Mouse (Mus musculus) gastrocnemius, adult 18-20 months (tissue): ENCODE results near the gene Tlr9. TPM values are rescaled to one million over a fixed set of nuclear protein-coding genes. Genes with fewer than 3 reads are reported as not detected.
A peak's percentile ranks its signal among the peaks of the same experiment; 100 is the strongest.

Source experiments
- DNase-seq: peaks from one replicate; pipeline ENCODE4 v3.0.0; 2021; ENCODE audit warnings: low spot score
- microRNA-seq: library from miRNA; unstranded; fragments of <30 nt; microRNA quantifications from one replicate; pipeline ENCODE4 v1.2.0, GENCODE M21; 2021
- total RNA-seq, 2 experiments: library from RNA; stranded (reverse); gene quantifications; 2 replicates each; pipeline ENCODE4 v1.2.3; 2021

Tlr9 gene
- total RNA-seq, 2 experiments from 2014 or later, result 0.11 TPM; not detected in 1

- DNase-seq, result no peak
Observed at GRCm38 (mm10) chr9:106266936-106267657, 44.7 kb downstream of the Tlr9 start.

DNA sequence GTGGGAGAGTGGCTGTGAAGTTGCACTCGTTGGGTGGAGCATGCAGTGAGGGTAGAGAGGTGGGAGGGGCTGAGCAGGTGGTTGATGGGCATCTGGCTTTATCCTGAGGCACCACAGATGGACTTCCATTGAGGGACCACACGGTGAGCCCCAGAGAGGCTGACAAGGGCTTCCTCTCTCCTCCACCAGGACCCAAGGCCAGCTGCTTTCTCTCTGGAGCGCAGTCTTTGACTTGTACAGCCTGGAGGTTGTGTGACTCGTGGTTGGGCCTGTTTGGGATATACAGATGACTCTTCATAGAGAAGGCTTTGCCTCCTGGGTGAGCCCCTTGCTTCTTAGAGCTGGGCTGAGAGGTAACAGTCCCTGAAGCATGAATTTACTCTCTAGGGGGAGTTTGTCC is 46.0 kb downstream of the Tlr9 start:
- no peak for DNase-seq

- no peak for DNase-seq
Observed at GRCm38 (mm10) chr9:106269076-106269788, 46.8 kb downstream of the Tlr9 start.

DNA sequence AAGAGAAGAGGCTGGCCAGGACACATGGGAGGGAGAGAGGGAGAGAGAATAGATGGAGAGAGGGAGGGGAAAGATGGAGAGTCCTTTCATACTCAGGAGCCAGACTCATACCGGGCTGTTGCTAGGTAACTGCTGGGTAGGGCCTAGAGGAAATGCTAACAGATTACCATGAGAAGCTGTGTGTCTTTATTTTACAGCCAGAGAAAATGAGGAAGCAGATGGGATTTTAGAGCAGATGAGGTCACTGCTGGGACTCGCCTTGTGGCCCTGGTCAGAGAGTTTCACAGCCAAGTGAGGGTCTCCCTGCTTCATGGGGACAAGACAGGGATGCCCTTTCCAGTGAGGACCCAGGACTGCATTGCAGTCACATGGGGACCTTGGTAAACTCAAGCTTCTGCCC is 47.5 kb downstream of the Tlr9 start:
- DNase-seq, result no peak

- DNase-seq, result no peak
Observed at GRCm38 (mm10) chr9:106270656-106271055, 48.3 kb downstream of the Tlr9 start.

DNA sequence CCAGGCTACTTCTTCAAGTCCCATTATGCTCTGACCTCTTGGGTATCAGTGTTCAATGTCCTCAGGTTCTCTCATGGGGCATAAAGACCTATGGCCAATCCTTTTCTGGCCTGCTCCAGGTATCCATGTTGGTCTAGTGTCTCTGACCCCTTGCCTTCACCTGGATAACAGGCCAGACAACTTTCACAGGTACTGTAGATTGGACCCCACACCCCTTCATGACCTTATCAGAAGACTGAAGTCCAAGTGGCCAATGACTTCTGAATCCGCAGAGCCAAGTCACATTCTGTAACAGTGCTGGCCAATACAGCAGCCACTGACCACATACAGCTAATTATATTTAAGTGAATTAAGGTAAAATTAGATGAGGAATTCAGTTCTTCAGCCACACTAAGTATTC is 49.9 kb downstream of the Tlr9 start:
- DNase-seq, result no peak

DNA sequence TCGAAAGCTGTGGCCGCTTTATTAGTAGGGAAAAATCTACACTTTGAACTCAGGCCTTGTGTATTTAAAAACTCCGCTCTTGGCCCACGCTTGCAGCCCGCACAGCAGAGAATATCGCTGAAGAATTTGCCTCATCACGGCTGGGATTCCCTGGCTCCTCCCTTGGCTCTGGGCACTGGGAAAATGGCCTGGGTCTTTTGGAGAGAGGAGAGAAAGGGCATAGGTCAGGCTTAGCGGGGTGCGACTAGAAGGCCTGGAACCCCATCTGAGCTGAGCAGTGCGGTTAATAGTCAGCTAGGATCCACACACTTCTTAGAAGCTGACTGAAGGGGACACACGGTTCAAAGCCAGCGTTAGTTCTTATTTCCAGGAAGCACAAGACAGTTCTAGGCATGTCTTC is 50.9 kb downstream of the Tlr9 start:
- no peak for DNase-seq

GRCm38 (mm10) chr9:106273791-106274190 is 51.4 kb downstream of the Tlr9 start:
- DNase-seq, result no peak

DNA sequence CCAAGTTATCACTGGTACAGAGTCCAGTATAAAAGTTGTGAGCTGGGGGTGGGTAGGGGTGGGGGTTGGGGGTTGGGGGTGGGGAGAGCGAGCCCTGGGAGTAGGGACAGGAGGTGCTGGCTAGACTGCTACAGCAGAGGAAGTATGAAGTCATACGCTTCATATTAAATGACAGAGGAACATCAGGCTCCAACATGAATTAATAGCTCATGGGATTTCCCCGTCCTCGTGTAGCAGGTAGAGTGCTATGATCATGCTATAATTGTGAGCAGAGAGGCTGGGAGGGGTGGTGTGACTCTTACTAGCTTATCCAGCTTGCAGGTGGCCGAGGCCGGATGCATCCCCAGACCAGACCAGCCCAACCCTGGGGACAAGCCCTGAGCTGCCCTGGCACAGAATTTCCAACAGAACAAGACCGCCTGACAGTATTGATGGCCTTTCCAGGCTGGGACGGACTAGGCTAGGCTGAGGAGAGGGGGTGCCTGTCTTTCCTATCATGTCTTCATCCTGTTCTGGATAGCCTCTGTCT is 52.3 kb downstream of the Tlr9 start:
- no peak for DNase-seq

DNA sequence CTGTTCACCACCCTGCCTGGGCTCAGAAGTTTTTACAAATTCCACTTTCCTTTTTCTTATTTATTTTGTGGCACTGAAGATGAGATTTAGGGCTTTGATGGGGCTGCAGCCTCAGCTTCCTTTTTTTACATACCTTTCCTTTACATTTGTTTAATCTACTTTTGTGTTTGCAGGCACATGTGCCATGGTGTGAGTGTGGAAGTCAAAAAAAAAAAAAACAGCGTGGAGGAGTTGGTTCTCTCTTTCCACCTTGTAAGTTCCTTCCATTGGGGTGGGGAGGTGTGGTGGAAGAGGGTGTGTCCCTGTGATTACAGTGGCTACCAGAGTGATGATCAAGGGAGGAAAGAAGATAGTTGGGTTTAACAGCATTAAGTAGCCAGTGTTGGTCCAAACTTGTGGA is 53.4 kb downstream of the Tlr9 start:
- DNase-seq, result no peak

Small RNAs within 50 kb of the gene (microRNA-seq; reads per million reads assigned to microRNA genes)
- gene Mirlet7g, result 66,650 reads per million, percentile 100 among the genes with 10 or more reads in this experiment

Other genes starting within 250 kb of the Tlr9 start
- under 1 TPM in 1 of 2 experiments, not detected in 1; 0.14 TPM for gene Col6a4, start 125.8 kb upstream of the Tlr9 start, total RNA-seq
- gene Glyctk, start 64.5 kb upstream of the Tlr9 start, total RNA-seq, result 1 to 10 TPM in 1 of 2 experiments, under 1 TPM in 1; 0.93 to 2.4 TPM
- gene Wdr82, start 51.7 kb upstream of the Tlr9 start, total RNA-seq, result 10 to 100 TPM; 18.9 to 23.9 TPM
- 1 to 10 TPM; 2.7 to 3.7 TPM for gene Ppm1m, start 22.9 kb upstream of the Tlr9 start, total RNA-seq
- gene Twf2, start 19.5 kb upstream of the Tlr9 start, total RNA-seq, result 100 to 1,000 TPM; 204 to 208 TPM
- 100 to 1,000 TPM; 206 to 228 TPM for gene Alas1, start 26.1 kb downstream of the Tlr9 start, total RNA-seq
- gene Poc1a, start 58.5 kb downstream of the Tlr9 start, total RNA-seq, result 1 to 10 TPM; 1.8 to 1.9 TPM
- 10 to 100 TPM; 15.3 to 27.6 TPM for gene Dusp7, start 146.0 kb downstream of the Tlr9 start, total RNA-seq
- 100 to 1,000 TPM; 280 to 298 TPM for gene Rpl29, start 206.9 kb downstream of the Tlr9 start, total RNA-seq
- 10 to 100 TPM; 10.0 to 13.0 TPM for gene Acy1, start 215.7 kb downstream of the Tlr9 start, total RNA-seq
- 1 to 10 TPM; 4.0 to 4.1 TPM for gene Abhd14b, start 224.9 kb downstream of the Tlr9 start, total RNA-seq
- gene Abhd14a, start 225.1 kb downstream of the Tlr9 start, total RNA-seq, result 10 to 100 TPM; 16.9 to 17.0 TPM
- gene Pcbp4, start 230.7 kb downstream of the Tlr9 start, total RNA-seq, result 10 to 100 TPM; 54.7 to 69.6 TPM
- under 1 TPM; 0.14 to 0.21 TPM for gene Gpr62, start 243.3 kb downstream of the Tlr9 start, total RNA-seq